Mouse (Mus musculus) olfactory bulb, adult 2 months (tissue): ENCODE results near the gene Dnajc6.

ENCODE experiments used
- CTCF ChIP-seq: fragments of 200-500 bp; IDR thresholded peaks from 2 replicates; pipeline ENCODE4 v1.5.1; 2012; ENCODE audit warnings: low read depth, mild to moderate bottlenecking, low read length, moderate library complexity; ENCODE audit not compliant: insufficient read depth
- POLR2A ChIP-seq: fragments of 200-500 bp; IDR thresholded peaks from 2 replicates; pipeline ENCODE4 v1.6.1; 2012; ENCODE audit warnings: mild to moderate bottlenecking, low read depth, low read length, moderate library complexity; ENCODE audit not compliant: insufficient read depth

GRCm38 (mm10) chr4:101515853-101516252 is 19.4 kb downstream of the Dnajc6 start:
- TF ChIP-seq POLR2A (no peak), CTCF (no peak)
